Mouse (Mus musculus) B cell, adult 2 months (primary cell): ENCODE measurements around the gene Pla2g12a.

Experiments
- DNase-seq, 2 experiments: peaks; one replicate each; pipeline ENCODE4 v3.0.0; 2022

The Pla2g12a gene

GRCm38 (mm10) chr3:129901271-129901809 is 22.9 kb downstream of the Pla2g12a start, which contains the start of gene Casp6:
Casp6 (plus strand) TSS chr3:129901425.
- DNase-seq, result peak; percentile 81 to 82

GRCm38 (mm10) chr3:129903369-129903768 is 25.0 kb downstream of the Pla2g12a start:
- peak; percentile 44 to 45 for DNase-seq

GRCm38 (mm10) chr3:129903866-129904265 is 25.5 kb downstream of the Pla2g12a start:
- DNase-seq, result peak; percentile 24 to 32

GRCm38 (mm10) chr3:129904381-129905132 is 26.2 kb downstream of the Pla2g12a start:
- DNase-seq, result no peak

GRCm38 (mm10) chr3:129912025-129912424 is 33.6 kb downstream of the Pla2g12a start:
- DNase-seq, result no peak

- DNase-seq, result no peak
Observed at GRCm38 (mm10) chr3:129913241-129913640, 34.8 kb downstream of the Pla2g12a start.

- no peak for DNase-seq
Observed at GRCm38 (mm10) chr3:129917424-129917823, 39.0 kb downstream of the Pla2g12a start.

GRCm38 (mm10) chr3:129918434-129918833 is 40.0 kb downstream of the Pla2g12a start:
- peak; percentile 44 to 56 for DNase-seq

- no peak for DNase-seq
Observed at GRCm38 (mm10) chr3:129923581-129923980, 45.2 kb downstream of the Pla2g12a start.

- no peak for DNase-seq
Observed at GRCm38 (mm10) chr3:129925861-129926260, 47.5 kb downstream of the Pla2g12a start.

GRCm38 (mm10) chr3:129930213-129930778 is 51.9 kb downstream of the Pla2g12a start:
- no peak for DNase-seq

GRCm38 (mm10) chr3:129932443-129932842 is 54.0 kb downstream of the Pla2g12a start:
- DNase-seq, result peak; percentile 34 to 39

- no peak for DNase-seq
Observed at GRCm38 (mm10) chr3:129936561-129936960, 58.2 kb downstream of the Pla2g12a start.

GRCm38 (mm10) chr3:129937848-129938247 is 59.4 kb downstream of the Pla2g12a start:
- no peak for DNase-seq

GRCm38 (mm10) chr3:129939058-129939457 is 60.7 kb downstream of the Pla2g12a start:
- no peak for DNase-seq

GRCm38 (mm10) chr3:129940780-129941179 is 62.4 kb downstream of the Pla2g12a start:
- DNase-seq, result no peak

- no peak for DNase-seq
Observed at GRCm38 (mm10) chr3:129941291-129941690, 62.9 kb downstream of the Pla2g12a start.

GRCm38 (mm10) chr3:129943813-129944212 is 65.4 kb downstream of the Pla2g12a start:
- no peak for DNase-seq
